Mouse (Mus musculus) embryonic fibroblast, embryonic 13.5 days (primary cell): ENCODE measurements around the gene Tac2.

Source experiments
- CTCF ChIP-seq: IDR thresholded peaks from 2 replicates; pipeline ENCODE4 v1.5.1; 2011; ENCODE audit warnings: mild to moderate bottlenecking, control low read depth, low read length, moderate library complexity, borderline replicate concordance; ENCODE audit not compliant: insufficient read depth
- POLR2A ChIP-seq: IDR thresholded peaks from 2 replicates; pipeline ENCODE4 v1.6.1; 2011; ENCODE audit warnings: low read depth, mild to moderate bottlenecking, control low read depth, low read length, moderate library complexity

- TF ChIP-seq POLR2A (no peak), CTCF (no peak)
These were observed 35.2 kb downstream of the Tac2 start, which contains the start of the genes Rdh1 and Rdh16f1 for GRCm38 (mm10) chr10:127759181-127760110.
